Mouse (Mus musculus): ENCODE results near the gene Olfr1368. TPM values are rescaled to one million over a fixed set of nuclear protein-coding genes. Genes with fewer than 3 reads are reported as not detected.

Gene Olfr1368
- polyA plus RNA-seq, 1 experiment: not detected

GRCm38 (mm10) chr13:21160657-21161590 is 15.3 kb upstream of the Olfr1368 start:
- no peak overlapping the region for H3K4me3 ChIP-seq (ENCODE audit: control insufficient read depth, insufficient read depth, low read length)
- WGBS: under 1% methylated on average over 32 of the region's 32 CpGs
- peak; percentile 89 for DNase-seq
- H3K27ac ChIP-seq (ENCODE audit: control insufficient read depth, insufficient read depth, low read length): no peak overlapping the region
- no peaks in the 10 kb centered on the region; the same call in 1 of the 2 replicates for H3K27me3 ChIP-seq (ENCODE audit: control insufficient read depth, insufficient read depth, low read length)
- H3K36me3 ChIP-seq (ENCODE audit: control insufficient read depth, insufficient read depth, low read length): no peaks in the 10 kb centered on the region
- TF ChIP-seq CTCF (IDR thresholded peaks at IDR 0.05; ENCODE audit: borderline replicate concordance, control insufficient read depth, extremely low read depth, insufficient read depth, low read length, poor library complexity): no peak
- no peak for TF ChIP-seq POLR2A (IDR thresholded peaks at IDR 0.05; ENCODE audit: control insufficient read depth, extremely low read depth, insufficient read depth, low read length, poor library complexity)
- H3K4me1 ChIP-seq (replicated peaks; ENCODE audit: control insufficient read depth, insufficient read depth, low read length): peaks cover 9% of the 10 kb centered on the region

- Histone ChIP-seq H3K4me3 (ENCODE audit: control insufficient read depth, insufficient read depth, low read length) (peak overlapping the region; percentile 5; the same call in 1 of the 2 replicates), H3K36me3 (ENCODE audit: control insufficient read depth, insufficient read depth, low read length) (no peaks in the 10 kb centered on the region), H3K27ac (ENCODE audit: control insufficient read depth, insufficient read depth, low read length) (no peak overlapping the region), H3K4me1 (replicated peaks; ENCODE audit: control insufficient read depth, insufficient read depth, low read length) (peaks cover 9% of the 10 kb centered on the region), H3K27me3 (ENCODE audit: control insufficient read depth, insufficient read depth, low read length) (no peaks in the 10 kb centered on the region; the same call in 1 of the 2 replicates)
- TF ChIP-seq CTCF (IDR thresholded peaks at IDR 0.05; ENCODE audit: borderline replicate concordance, control insufficient read depth, extremely low read depth, insufficient read depth, low read length, poor library complexity): no peak
- TF ChIP-seq POLR2A (IDR thresholded peaks at IDR 0.05; ENCODE audit: control insufficient read depth, extremely low read depth, insufficient read depth, low read length, poor library complexity): no peak
- DNase-seq: peak; percentile 13
- WGBS: under 1% methylated on average over 16 of the region's 16 CpGs
Observed at GRCm38 (mm10) chr13:21160041-21160511, 14.4 kb upstream of the Olfr1368 start.

- WGBS: 1% methylated on average over 15 of the region's 15 CpGs
- Histone ChIP-seq H3K27me3 (ENCODE audit: control insufficient read depth, insufficient read depth, low read length) (no peaks in the 10 kb centered on the region; the same call in 1 of the 2 replicates), H3K36me3 (ENCODE audit: control insufficient read depth, insufficient read depth, low read length) (no peaks in the 10 kb centered on the region), H3K4me3 (ENCODE audit: control insufficient read depth, insufficient read depth, low read length) (peak overlapping the region; percentile 29), H3K27ac (ENCODE audit: control insufficient read depth, insufficient read depth, low read length) (no peak overlapping the region), H3K4me1 (replicated peaks; ENCODE audit: control insufficient read depth, insufficient read depth, low read length) (peaks cover 9% of the 10 kb centered on the region)
- no peak for TF ChIP-seq CTCF (IDR thresholded peaks at IDR 0.05; ENCODE audit: borderline replicate concordance, control insufficient read depth, extremely low read depth, insufficient read depth, low read length, poor library complexity)
- TF ChIP-seq POLR2A (IDR thresholded peaks at IDR 0.05; ENCODE audit: control insufficient read depth, extremely low read depth, insufficient read depth, low read length, poor library complexity): no peak
- DNase-seq: peak; percentile 9
Observed at GRCm38 (mm10) chr13:21159475-21159819, 13.8 kb upstream of the Olfr1368 start.

DNA sequence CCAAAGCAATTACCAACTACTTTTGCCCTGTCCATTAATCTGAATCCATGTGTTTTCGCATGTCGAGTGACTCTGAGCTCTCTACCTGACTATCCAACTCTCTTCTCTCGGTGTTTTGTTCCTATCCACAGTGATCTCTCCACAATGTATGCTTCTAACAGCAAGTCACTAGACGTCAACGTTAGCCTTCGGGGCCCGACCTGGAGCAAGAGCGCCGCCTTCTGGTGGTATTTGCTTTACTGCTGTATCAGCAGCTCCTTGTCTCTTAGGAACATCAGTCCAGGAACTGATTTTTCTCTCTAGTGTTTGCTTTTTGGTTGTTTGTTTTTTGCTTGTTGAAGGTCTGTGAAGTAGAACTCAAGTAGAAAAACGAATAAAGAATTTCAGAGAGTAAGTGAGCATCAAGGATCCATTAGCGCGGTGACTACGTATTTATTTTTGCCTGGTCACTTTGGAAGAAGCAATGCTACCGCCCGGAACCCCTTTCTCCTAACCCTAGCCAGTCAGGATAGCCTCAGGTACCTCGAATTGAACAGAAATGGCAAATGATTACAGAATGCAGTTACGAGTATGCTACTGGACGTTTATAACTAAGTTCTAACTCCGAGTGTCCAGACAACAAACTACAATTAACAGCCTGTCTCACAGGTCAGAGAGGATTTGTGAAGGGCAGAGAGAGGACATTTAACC is 13.3 kb upstream of the Olfr1368 start:
- Histone ChIP-seq H3K4me3 (ENCODE audit: control insufficient read depth, insufficient read depth, low read length) (peak overlapping the region; percentile 29; the same call in 1 of the 2 replicates), H3K36me3 (ENCODE audit: control insufficient read depth, insufficient read depth, low read length) (no peaks in the 10 kb centered on the region), H3K4me1 (replicated peaks; ENCODE audit: control insufficient read depth, insufficient read depth, low read length) (peaks cover 9% of the 10 kb centered on the region), H3K27me3 (ENCODE audit: control insufficient read depth, insufficient read depth, low read length) (no peaks in the 10 kb centered on the region; the same call in 1 of the 2 replicates), H3K27ac (ENCODE audit: control insufficient read depth, insufficient read depth, low read length) (no peak overlapping the region)
- no peak for TF ChIP-seq POLR2A (IDR thresholded peaks at IDR 0.05; ENCODE audit: control insufficient read depth, extremely low read depth, insufficient read depth, low read length, poor library complexity)
- TF ChIP-seq CTCF (IDR thresholded peaks at IDR 0.05; ENCODE audit: borderline replicate concordance, control insufficient read depth, extremely low read depth, insufficient read depth, low read length, poor library complexity): peak; percentile 47; the same call in 1 of the 2 replicates
- peak; percentile 83 for DNase-seq
- 2% methylated on average over 19 of the region's 19 CpGs for WGBS

- Histone ChIP-seq H3K27me3 (ENCODE audit: control insufficient read depth, insufficient read depth, low read length) (no peaks in the 10 kb centered on the region; the same call in 1 of the 2 replicates), H3K27ac (ENCODE audit: control insufficient read depth, insufficient read depth, low read length) (no peak overlapping the region), H3K36me3 (ENCODE audit: control insufficient read depth, insufficient read depth, low read length) (no peaks in the 10 kb centered on the region), H3K4me3 (ENCODE audit: control insufficient read depth, insufficient read depth, low read length) (no peak overlapping the region), H3K4me1 (replicated peaks; ENCODE audit: control insufficient read depth, insufficient read depth, low read length) (peaks cover 9% of the 10 kb centered on the region)
- TF ChIP-seq CTCF (IDR thresholded peaks at IDR 0.05; ENCODE audit: borderline replicate concordance, control insufficient read depth, extremely low read depth, insufficient read depth, low read length, poor library complexity) (no peak), POLR2A (IDR thresholded peaks at IDR 0.05; ENCODE audit: control insufficient read depth, extremely low read depth, insufficient read depth, low read length, poor library complexity) (no peak)
- no peak for DNase-seq
- WGBS: 31% methylated on average over 9 of the region's 9 CpGs
Observed at GRCm38 (mm10) chr13:21158071-21158470, 12.4 kb upstream of the Olfr1368 start.

DNA sequence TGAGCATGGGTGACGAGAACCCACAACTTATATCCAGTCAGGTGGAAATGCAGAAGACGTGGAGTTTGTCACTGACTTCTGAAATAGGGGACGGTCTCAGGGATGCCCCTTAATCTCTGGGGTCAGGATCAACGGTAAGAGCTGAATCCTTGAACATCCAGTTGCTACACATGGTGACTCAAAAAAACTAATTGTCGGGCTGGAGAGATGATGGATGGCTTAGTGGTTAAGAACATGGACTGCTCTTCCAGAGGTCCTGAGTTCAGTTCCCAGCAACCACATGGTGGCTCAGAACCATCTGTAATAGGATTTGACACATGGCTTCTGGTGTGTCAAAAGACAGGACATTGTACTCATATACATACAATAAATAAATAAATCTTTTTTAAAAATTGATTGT is 10.2 kb upstream of the Olfr1368 start:
- no peaks in the 10 kb centered on the region; the same call in 1 of the 2 replicates for H3K27me3 ChIP-seq (ENCODE audit: control insufficient read depth, insufficient read depth, low read length)
- no peak for TF ChIP-seq POLR2A (IDR thresholded peaks at IDR 0.05; ENCODE audit: control insufficient read depth, extremely low read depth, insufficient read depth, low read length, poor library complexity)
- TF ChIP-seq CTCF (IDR thresholded peaks at IDR 0.05; ENCODE audit: borderline replicate concordance, control insufficient read depth, extremely low read depth, insufficient read depth, low read length, poor library complexity): no peak
- H3K4me1 ChIP-seq (replicated peaks; ENCODE audit: control insufficient read depth, insufficient read depth, low read length): peaks cover 7% of the 10 kb centered on the region
- no peak for DNase-seq
- H3K27ac ChIP-seq (ENCODE audit: control insufficient read depth, insufficient read depth, low read length): no peak overlapping the region
- no peaks in the 10 kb centered on the region for H3K36me3 ChIP-seq (ENCODE audit: control insufficient read depth, insufficient read depth, low read length)
- whole genome bisulfite sequencing: 89% methylated on average over 5 of the region's 5 CpGs
- no peak overlapping the region for H3K4me3 ChIP-seq (ENCODE audit: control insufficient read depth, insufficient read depth, low read length)

Data from thymus, adult 2 months (tissue).